In the genomic region with DNA sequence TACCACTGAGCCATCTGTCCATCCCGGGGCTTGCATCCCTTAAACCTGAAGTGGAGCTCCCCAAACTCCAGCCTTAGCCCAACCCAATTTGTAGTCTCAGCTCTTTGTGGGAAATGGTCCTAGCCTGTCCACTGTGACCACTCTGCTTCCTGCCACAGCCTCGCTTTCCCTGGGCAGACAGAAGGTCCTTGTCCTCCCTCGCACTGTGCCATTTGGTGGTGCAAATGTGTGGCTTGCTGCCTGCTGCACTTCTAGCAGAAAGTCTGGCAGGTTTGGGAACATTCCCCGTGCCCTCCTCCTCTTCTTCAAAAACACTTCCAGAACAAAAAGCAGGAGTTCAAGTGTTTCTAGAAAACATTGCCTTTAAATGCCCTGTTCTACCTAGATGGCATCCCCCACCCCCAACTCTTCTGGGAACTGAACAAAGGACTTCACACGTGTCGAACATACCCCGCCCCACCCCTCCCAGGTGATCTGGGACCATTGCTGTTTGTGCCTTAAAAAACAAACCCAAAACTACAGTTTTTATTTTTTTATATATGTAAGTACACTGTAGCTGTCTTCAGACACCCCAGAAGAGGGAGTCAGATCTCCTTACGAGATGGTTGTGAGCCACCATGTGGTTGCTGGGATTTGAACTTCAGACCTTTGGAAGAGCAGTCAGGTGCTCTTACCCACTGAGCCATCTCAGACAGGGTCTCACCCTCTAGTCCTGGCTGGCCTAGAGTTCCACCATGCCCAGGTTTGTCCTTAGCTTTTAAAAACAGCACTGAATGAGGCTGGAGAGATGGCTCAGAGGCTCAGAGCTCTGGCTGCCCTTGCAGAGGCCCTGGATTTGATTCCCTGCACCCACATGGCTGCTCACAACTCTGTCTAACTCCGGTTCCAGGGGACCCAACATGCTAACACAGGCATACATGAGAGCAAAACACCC, we compare ENCODE assay signal across 19 mouse cellular contexts. TPM values are rescaled to one million over a fixed set of nuclear protein-coding genes. Genes with fewer than 3 reads are reported as not detected.
DNase-seq lines count a peak whose midpoint lies in the region; ATAC-seq and TF ChIP-seq lines count a peak whose summit lies in the region.
"Had no signal": no experiment of that assay in that cellular context is flagged by ENCODE, and none has a peak within 500 bp of the region (broad histone marks: within the 10 kb centered on the region; RNA-seq: fewer than 3 reads in every experiment).

No protein-coding gene starts in this region.

- TF ChIP-seq POLR2A in cerebellum, adult 2 months (IDR thresholded peaks at IDR 0.05; ENCODE audit: borderline replicate concordance, insufficient read depth, low read length) = no peak

- H3K27ac ChIP-seq in cerebellum, adult 2 months (ENCODE audit: insufficient read depth, low read length) = peak overlapping the region; percentile 51; the same call in 1 of the 2 replicates
- no peak overlapping the region for H3K27ac ChIP-seq in midbrain, embryonic 11.5 days (ENCODE audit: low read depth, low read length)
- H3K27ac ChIP-seq in midbrain, embryonic 14.5 days (replicated peaks; ENCODE audit: low read depth, low read length) = no peak overlapping the region
- H3K27ac ChIP-seq in kidney, embryonic 16.5 days (ENCODE audit: low read length) = no peak overlapping the region
- H3K27ac ChIP-seq: forebrain, embryonic 13.5 days; liver, embryonic 15.5 days; stomach, postnatal 0 days had no signal

- no peak for TF ChIP-seq CTCF in cerebellum, adult 2 months (IDR thresholded peaks at IDR 0.05; ENCODE audit: borderline replicate concordance, insufficient read depth, low read depth, low read length)

- no peaks in the 10 kb centered on the region for H3K27me3 ChIP-seq in cerebellum, adult 2 months (ENCODE audit: control insufficient read depth, insufficient read depth, low read length)
- no peaks in the 10 kb centered on the region for H3K27me3 ChIP-seq in midbrain, embryonic 11.5 days (ENCODE audit: control insufficient read depth, insufficient read depth, low read length)
- no peaks in the 10 kb centered on the region for H3K27me3 ChIP-seq in midbrain, embryonic 14.5 days (ENCODE audit: control insufficient read depth, insufficient read depth, low read length)
- no peaks in the 10 kb centered on the region for H3K27me3 ChIP-seq in kidney, embryonic 16.5 days (ENCODE audit: insufficient read depth, low read length)
- H3K27me3 ChIP-seq: forebrain, embryonic 13.5 days had no signal

- no peaks in the 10 kb centered on the region for H3K36me3 ChIP-seq in midbrain, embryonic 11.5 days (ENCODE audit: control insufficient read depth, insufficient read depth, low read length)
- no peaks in the 10 kb centered on the region for H3K36me3 ChIP-seq in midbrain, embryonic 14.5 days (ENCODE audit: control insufficient read depth, insufficient read depth, low read length)
- H3K36me3 ChIP-seq in kidney, embryonic 16.5 days (ENCODE audit: insufficient read depth, low read length) = no peaks in the 10 kb centered on the region
- H3K36me3 ChIP-seq: liver, embryonic 15.5 days had no signal

- no peaks in the 10 kb centered on the region for H3K9me3 ChIP-seq in midbrain, embryonic 11.5 days (ENCODE audit: control insufficient read depth, low read length)
- H3K9me3 ChIP-seq in midbrain, embryonic 14.5 days (ENCODE audit: control insufficient read depth, low read length) = no peaks in the 10 kb centered on the region
- H3K9me3 ChIP-seq in kidney, embryonic 16.5 days (ENCODE audit: low read length) = no peaks in the 10 kb centered on the region
- H3K9me3 ChIP-seq: forebrain, embryonic 13.5 days; liver, embryonic 15.5 days had no signal

- no peak for ATAC-seq in midbrain, embryonic 11.5 days (ENCODE audit: low FRiP score)
- ATAC-seq in midbrain, embryonic 14.5 days (ENCODE audit: low FRiP score, low TSS enrichment) = no peak
- ATAC-seq in kidney, embryonic 16.5 days (ENCODE audit: low FRiP score, low TSS enrichment) = no peak
- ATAC-seq: forebrain, embryonic 13.5 days; hindbrain, embryonic 16.5 days; intestine, embryonic 16.5 days had no signal

- H3K4me2 ChIP-seq in midbrain, embryonic 11.5 days = no peak overlapping the region
- no peak overlapping the region for H3K4me2 ChIP-seq in midbrain, embryonic 14.5 days (ENCODE audit: low read length)
- no peak overlapping the region for H3K4me2 ChIP-seq in kidney, embryonic 16.5 days (replicated peaks; ENCODE audit: low read depth, low read length)
- H3K4me2 ChIP-seq: forebrain, embryonic 13.5 days; liver, embryonic 15.5 days had no signal

- peaks cover 6% of the 10 kb centered on the region; the same call in 1 of the 2 replicates for H3K4me1 ChIP-seq in cerebellum, adult 2 months (ENCODE audit: control insufficient read depth, insufficient read depth, low read length)
- no peaks in the 10 kb centered on the region for H3K4me1 ChIP-seq in midbrain, embryonic 11.5 days (ENCODE audit: control insufficient read depth, insufficient read depth, low read length)
- H3K4me1 ChIP-seq in midbrain, embryonic 14.5 days (ENCODE audit: control insufficient read depth, insufficient read depth, low read length) = no peaks in the 10 kb centered on the region
- peaks cover 6% of the 10 kb centered on the region; the same call in 1 of the 2 replicates for H3K4me1 ChIP-seq in kidney, embryonic 16.5 days (ENCODE audit: insufficient read depth, low read length)
- H3K4me1 ChIP-seq: forebrain, embryonic 13.5 days had no signal

- no peak overlapping the region for H3K9ac ChIP-seq in midbrain, embryonic 11.5 days (ENCODE audit: low read length)
- H3K9ac ChIP-seq in midbrain, embryonic 14.5 days (replicated peaks; ENCODE audit: low read length) = no peak overlapping the region
- no peak overlapping the region for H3K9ac ChIP-seq in kidney, embryonic 16.5 days (replicated peaks; ENCODE audit: low read length)
- H3K9ac ChIP-seq: forebrain, embryonic 13.5 days; liver, embryonic 15.5 days had no signal

- H3K4me3 ChIP-seq in cerebellum, adult 2 months (replicated peaks; ENCODE audit: insufficient read depth, low read depth, low read length) = no peak overlapping the region
- H3K4me3 ChIP-seq in midbrain, embryonic 11.5 days (ENCODE audit: low read depth, low read length) = no peak overlapping the region
- no peak overlapping the region for H3K4me3 ChIP-seq in midbrain, embryonic 14.5 days (replicated peaks; ENCODE audit: low read depth, low read length)
- no peak overlapping the region for H3K4me3 ChIP-seq in kidney, embryonic 16.5 days (ENCODE audit: low read length)
- H3K4me3 ChIP-seq: forebrain, embryonic 13.5 days; liver, embryonic 15.5 days had no signal

- WGBS in cerebellum, adult 2 months = 44% methylated on average over 9 of the region's 9 CpGs
- 67% methylated on average over 9 of the region's 9 CpGs for WGBS in midbrain, embryonic 11.5 days
- WGBS in midbrain, embryonic 14.5 days = 64% methylated on average over 9 of the region's 9 CpGs
- 43% methylated on average over 9 of the region's 9 CpGs for WGBS in kidney, embryonic 16.5 days

- DNase-seq in cerebellum, adult 2 months = peak; percentile 66 to 73
- DNase-seq in cerebellum, adult 9-11 months = no peak
- peak; percentile 51 for DNase-seq in midbrain, embryonic 11.5 days (ENCODE audit: low spot score, missing footprints)
- DNase-seq in midbrain, embryonic 14.5 days = no peak
- DNase-seq in brain, adult 2 months (ENCODE audit: low read depth, low spot score) = peak; percentile 83
- no peak for DNase-seq in left cerebral cortex, adult 9 months (ENCODE audit: low spot score in 2 of 2)
- DNase-seq: B cell, adult 2 months; gastrocnemius, postnatal 25 days; kidney, postnatal 4 days; layer of hippocampus, adult 9-11 months; lung, postnatal 10 days; right cerebral cortex, postnatal 4 days had no signal

RNA-seq across cellular contexts. Expression of a gene that starts 7.9 kb away (rescaled TPM):
- 194 and 240 TPM in 2 replicates for polyA plus RNA-seq in cerebellum, adult 2 months (2012; rRNA removed)
- polyA plus RNA-seq in midbrain, embryonic 11.5 days (2014; fragmentation: Nextera tagmentation; extraction: Ambion mirVana) = 7.3 and 7.7 TPM in 2 replicates
- polyA plus RNA-seq in midbrain, embryonic 14.5 days (2014; fragmentation: Nextera tagmentation; extraction: Ambion mirVana) = 10.9 and 11.3 TPM in 2 replicates
- 60.5 and 67.2 TPM in 2 replicates for polyA plus RNA-seq in kidney, embryonic 16.5 days (2015; fragmentation: Nextera tagmentation; extraction: Ambion mirVana)

RNA-seq across cellular contexts. Expression of a gene that starts 14.0 kb away (rescaled TPM):
- polyA plus RNA-seq in cerebellum, adult 2 months (2012; rRNA removed) = 114 and 122 TPM in 2 replicates
- 16.2 and 18.9 TPM in 2 replicates for polyA plus RNA-seq in midbrain, embryonic 11.5 days (2014; fragmentation: Nextera tagmentation; extraction: Ambion mirVana)
- polyA plus RNA-seq in midbrain, embryonic 14.5 days (2014; fragmentation: Nextera tagmentation; extraction: Ambion mirVana) = 23.8 and 25.9 TPM in 2 replicates
- polyA plus RNA-seq in kidney, embryonic 16.5 days (2015; fragmentation: Nextera tagmentation; extraction: Ambion mirVana) = 27.3 and 27.5 TPM in 2 replicates

RNA-seq across cellular contexts. Expression of a gene that starts 32.5 kb away (rescaled TPM):
- polyA plus RNA-seq in cerebellum, adult 2 months (2012; rRNA removed) = not detected in 2 replicates
- polyA plus RNA-seq in midbrain, embryonic 11.5 days (2014; fragmentation: Nextera tagmentation; extraction: Ambion mirVana) = not detected in 2 replicates
- not detected in 2 replicates for polyA plus RNA-seq in midbrain, embryonic 14.5 days (2014; fragmentation: Nextera tagmentation; extraction: Ambion mirVana)
- polyA plus RNA-seq in kidney, embryonic 16.5 days (2015; fragmentation: Nextera tagmentation; extraction: Ambion mirVana) = 0.94 and 2.1 TPM in 2 replicates
- polyA plus RNA-seq: forebrain, embryonic 13.5 days; hindbrain, embryonic 16.5 days; limb, embryonic 14.5 days; liver, embryonic 15.5 days had no signal

Comparison
In these comparisons a context has a peak if more than half of its experiments do, and no peak if none do; other contexts are left out.
1. DNase-seq: peak in cerebellum, adult 2 months (2 of 2), midbrain, embryonic 11.5 days (single experiment) and brain, adult 2 months (single experiment); none in cerebellum, adult 9-11 months (single experiment), midbrain, embryonic 14.5 days (single experiment) and left cerebral cortex, adult 9 months (0 of 2).